Mouse (Mus musculus) liver, embryonic 14.5 days (tissue): ENCODE measurements around the gene Arhgap24.
"Not testable (repeated sequence)": the region's sequence is repeated elsewhere in the genome, so short reads cannot be mapped to it uniquely, and the experiment has no call there.

Experiments
- CTCF ChIP-seq: IDR thresholded peaks from 2 replicates; pipeline ENCODE4 v1.5.1; 2016; ENCODE audit warnings: antibody characterized with exemption, low read depth, control low read depth
- EP300 ChIP-seq: IDR thresholded peaks from 2 replicates; pipeline ENCODE4 v1.6.1; 2016; ENCODE audit warnings: antibody characterized with exemption, low read depth

- not testable (repeated sequence) for TF ChIP-seq CTCF, EP300
These were observed 462.9 kb downstream of the Arhgap24 start for GRCm38 (mm10) chr5:102943864-102944630.
